Mouse (Mus musculus): ENCODE measurements at regions not wholly inside any gene's neighbourhood (a gene's known extent, or its start where the extent isn't known, plus 50 kb on each side); places are given as distances from the start of the nearest gene placed in this dataset.

DNA sequence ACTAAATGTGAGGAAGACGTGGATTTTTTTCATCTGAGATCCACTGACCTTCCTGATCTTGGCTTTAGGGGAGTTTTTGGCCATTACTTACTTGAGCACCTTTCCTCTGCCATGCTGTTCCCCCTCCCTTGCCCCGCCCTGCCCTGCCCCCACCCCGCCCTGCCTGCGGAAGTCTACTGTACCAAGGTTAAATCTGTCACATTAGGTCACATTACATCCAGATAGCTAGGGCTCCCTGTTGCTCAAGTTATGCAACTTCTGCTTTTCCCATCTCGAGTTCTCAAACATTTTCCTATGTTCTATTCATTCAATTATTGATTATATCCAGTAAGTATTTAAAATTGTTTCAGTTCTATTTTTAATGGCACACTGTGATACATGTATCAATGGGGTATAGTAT, 144.7 kb upstream of the Cnot2 start:
- in situ Hi-C loops (cut with MboI; ENCODE audit: unreplicated experiment in 2 of 2): no loop called here

DNA sequence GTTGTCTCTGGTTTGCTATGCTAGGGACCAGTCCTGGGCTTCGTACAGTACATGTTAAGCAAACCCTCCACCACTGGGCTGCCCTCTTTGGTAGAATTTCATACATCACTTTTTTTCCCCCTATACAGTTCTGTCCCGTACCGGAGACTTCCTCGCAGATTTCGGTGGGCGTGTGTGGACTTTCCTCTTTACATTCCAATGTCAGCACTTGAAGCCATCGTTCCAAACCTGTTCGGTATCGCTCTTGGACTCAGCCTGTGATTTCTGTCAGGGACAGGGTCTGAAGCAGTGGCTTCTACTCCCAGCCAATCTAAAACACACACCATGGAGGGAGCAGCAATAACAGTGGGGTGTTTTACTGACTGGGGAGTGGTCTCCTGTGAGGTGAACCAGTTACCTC, 140.7 kb upstream of the Cnot2 start:
- in situ Hi-C loops (cut with MboI; ENCODE audit: unreplicated experiment in 2 of 2): no loop called here

DNA sequence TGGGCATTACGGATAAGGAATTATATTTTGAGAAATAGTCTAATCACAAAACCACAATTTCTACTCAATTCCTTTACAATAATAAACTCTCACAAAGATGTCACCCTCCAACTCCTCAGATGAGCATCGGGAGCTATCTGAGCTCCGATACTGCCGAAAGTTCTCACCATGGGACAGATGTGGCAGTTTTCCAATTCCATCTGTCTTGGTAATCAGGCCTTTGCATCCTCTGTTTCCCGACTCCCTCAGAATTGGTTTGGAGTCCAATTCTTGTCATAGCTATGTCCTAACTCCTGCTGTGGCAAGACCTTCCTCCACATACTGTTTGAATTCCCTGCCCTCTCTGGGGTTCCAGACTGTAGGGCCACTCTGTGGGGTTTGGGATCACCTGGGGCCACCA, 138.3 kb upstream of the Cnot2 start:
- in situ Hi-C loops (cut with MboI; ENCODE audit: unreplicated experiment in 2 of 2): no loop called here

DNA sequence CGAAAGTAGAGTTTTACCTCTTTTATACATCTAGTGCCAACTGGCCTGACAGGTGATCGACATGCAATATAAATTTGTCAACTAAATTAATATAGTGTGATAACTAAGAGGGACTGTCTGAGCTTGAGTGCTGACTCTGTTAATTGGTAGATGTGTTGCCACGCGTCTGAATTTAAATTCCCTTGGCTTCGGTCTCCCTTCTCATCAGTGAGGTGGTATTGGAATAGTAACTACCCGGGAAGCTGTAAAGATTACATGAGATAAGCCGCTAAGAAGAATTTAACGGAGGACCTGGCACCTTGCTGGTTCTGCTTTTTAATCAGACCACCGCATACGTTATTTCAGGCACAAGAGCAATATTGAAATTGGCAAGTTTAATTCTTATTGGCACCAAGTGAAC, 136.7 kb upstream of the Cnot2 start:
- in situ Hi-C loops (cut with MboI; ENCODE audit: unreplicated experiment in 2 of 2): no loop called here

DNA sequence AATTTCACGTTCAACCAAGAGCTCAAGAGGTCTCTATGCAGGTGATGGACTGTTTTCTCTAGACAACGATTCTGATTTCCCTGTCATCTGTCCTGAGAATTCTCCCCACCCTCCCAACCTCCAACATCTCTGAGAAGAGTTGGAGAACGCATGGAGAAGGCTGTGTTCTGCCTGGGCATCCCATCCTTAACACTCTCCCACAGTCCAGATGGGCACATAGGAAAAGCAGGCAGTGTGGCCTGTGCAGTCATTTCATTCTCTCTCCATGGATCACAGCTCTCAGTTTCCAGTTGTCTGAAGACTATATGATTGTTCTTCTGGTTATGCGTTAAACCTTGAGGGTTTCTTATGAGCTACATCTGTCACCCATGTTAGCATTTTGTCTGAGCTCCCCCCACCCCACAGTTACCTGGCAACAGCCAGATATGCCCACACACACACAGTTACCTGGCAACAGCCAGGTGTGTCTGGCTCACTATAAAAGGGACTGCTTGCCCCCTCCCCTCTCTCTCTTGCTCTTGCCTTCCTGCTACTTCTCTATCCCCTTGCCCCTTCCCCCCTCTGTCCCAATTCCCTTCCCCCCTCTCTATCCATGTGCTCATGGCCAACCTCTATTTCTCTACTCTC, 135.8 kb upstream of the Cnot2 start:
- in situ Hi-C loops (cut with MboI; ENCODE audit: unreplicated experiment in 2 of 2): no loop called here

DNA sequence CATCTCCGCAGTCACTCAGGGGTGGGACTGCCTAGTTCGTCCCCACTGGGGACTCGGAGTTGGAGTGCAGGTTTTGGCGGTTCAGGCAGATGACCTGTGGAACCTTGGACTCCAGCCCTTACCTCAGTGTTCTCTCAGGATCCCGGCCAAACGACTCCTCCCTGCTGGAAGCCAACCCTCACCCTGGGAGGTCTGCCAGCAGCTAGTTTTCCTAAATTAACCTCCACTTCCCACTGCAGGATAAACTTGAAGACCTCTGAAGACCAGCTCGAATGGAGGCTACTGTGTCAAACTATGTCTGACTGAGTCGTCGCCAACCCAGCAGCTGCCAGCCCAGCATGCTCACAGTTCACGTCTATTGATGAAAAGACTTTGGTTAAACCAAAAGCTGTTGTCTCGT, 132.1 kb upstream of the Cnot2 start:
- in situ Hi-C loops (cut with MboI; ENCODE audit: unreplicated experiment in 2 of 2): no loop called here

DNA sequence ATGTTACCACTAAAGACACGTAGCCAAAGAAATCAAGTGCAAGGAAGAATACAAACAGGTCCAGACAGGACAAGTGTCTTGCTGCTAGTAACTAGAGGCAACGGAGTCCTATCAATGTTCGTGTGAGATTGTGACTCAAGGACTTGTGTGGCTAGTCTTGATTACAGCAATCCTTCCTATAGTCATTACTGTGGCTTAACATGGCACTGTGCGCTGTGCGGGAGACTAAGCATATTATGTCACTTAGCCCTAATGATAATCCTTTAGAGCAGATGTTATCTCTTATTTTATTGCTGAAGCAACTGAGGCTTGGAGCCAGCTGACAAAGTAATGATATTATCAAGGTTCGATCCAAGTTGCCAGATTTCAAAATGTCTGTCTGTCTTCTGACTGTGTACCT, 125.7 kb upstream of the Cnot2 start:
- in situ Hi-C loops (cut with MboI; ENCODE audit: unreplicated experiment in 2 of 2): no loop called here

DNA sequence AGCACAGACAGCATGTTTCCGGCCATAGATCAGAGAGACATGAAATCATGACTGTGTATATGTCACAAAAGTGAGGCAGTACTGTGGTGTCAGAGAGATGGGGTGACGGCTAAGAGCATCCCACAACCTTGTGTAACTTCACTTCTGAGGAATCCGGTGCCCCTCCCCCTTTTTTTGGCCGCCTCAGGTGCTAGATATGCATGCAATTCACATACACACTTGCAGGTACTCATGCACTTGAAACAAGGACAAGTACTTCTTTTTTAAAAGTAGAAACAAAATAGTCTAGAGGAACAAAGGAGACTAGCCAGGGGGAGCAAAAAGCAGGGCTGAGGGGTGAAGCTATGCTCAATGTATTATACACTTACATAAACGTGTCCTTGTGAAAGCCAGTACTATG, 120.0 kb upstream of the Cnot2 start:
- in situ Hi-C loops (cut with MboI; ENCODE audit: unreplicated experiment in 2 of 2): no loop called here

DNA sequence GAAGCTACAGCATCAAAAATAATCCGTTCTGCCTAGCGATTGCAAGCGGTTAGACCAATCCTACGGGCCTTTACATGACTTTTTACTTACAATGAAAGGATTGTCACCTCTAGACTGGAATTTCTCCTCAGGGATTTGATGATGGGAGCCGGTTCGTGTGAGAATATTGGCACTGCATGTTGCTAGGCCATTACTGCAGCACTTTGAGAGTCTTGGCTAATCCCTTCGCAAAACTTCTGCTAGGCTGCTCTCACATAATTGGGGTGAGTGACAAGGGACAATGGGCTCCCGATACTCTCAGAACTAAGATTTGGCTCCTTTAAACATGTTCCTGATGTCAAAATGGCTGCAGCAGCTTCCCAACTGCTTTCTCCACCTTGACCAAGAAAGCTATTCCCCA, 118.4 kb upstream of the Cnot2 start:
- in situ Hi-C loops (cut with MboI; ENCODE audit: unreplicated experiment in 2 of 2): no loop called here

DNA sequence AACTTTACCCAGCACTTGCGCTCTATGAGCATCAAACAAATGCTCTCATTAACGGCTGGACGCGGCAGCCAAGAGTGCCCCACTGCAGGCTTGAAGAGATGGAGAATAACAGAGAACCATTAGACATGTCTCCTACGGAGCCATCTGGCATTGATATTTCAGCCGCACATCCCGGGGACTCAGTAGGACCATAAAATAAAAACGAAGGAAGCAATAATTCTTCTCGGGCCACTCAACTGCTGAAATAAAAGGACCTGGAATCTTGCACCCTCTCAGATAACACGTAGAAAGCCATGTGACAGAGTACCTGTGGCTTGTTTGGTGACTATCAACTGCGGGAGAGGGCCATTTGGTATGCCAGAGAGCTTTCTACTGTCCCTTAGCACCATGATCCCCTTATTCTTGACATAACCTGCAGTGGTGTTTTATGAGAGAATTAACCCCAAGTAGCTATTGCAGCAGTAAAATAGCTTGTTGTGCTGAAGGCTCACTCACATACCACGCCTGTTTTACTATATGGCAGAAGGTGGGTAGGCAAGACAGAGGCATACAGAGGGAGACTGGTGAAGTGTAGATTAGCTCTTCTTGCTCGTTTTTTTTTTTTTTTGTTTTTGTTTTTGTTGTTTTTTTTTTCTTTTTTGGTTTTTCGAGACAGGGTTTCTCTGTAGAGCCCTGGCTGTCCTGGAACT, 116.5 kb upstream of the Cnot2 start:
- in situ Hi-C loops (cut with MboI; ENCODE audit: unreplicated experiment in 2 of 2): no loop called here

DNA sequence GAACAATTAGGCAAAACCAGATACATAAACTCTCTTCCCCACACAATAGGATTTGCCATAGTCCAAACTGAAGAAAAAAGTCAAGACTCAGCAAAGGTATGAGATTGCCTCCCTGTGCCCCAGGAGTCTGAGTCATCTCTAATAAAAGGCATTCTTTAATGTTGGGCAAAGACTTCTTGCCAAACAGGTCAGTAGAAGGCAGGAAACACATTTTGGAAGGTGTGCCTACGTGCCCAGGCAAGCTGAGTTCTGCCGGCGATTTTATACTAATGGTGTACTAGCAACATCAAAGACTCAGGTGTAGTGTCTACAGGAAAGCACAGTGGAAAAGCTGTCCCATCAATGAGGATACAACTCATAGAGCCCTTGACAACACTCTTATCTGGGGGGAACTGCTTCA, 112.5 kb upstream of the Cnot2 start:
- in situ Hi-C loops (cut with MboI; ENCODE audit: unreplicated experiment in 2 of 2): no loop called here

DNA sequence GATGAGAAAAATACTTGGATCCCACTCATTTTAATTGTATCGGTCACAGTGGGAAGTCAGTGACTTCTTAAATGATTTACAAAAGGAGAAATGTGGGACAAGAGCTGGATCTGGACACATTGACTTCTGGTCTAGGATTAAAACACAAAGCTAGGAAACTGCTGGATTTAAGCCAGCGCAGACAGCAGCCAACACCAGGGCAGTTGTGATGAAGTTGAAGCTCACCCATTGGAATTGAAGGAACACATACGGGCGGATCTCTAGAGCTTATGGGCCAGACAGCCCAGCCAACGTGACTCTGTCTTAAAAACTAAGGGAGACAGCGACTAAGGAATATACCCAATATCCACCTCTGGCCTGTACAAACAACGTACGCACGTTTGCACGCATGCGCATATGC, 105.4 kb upstream of the Cnot2 start:
- in situ Hi-C loops (cut with MboI; ENCODE audit: unreplicated experiment in 2 of 2): no loop called here

DNA sequence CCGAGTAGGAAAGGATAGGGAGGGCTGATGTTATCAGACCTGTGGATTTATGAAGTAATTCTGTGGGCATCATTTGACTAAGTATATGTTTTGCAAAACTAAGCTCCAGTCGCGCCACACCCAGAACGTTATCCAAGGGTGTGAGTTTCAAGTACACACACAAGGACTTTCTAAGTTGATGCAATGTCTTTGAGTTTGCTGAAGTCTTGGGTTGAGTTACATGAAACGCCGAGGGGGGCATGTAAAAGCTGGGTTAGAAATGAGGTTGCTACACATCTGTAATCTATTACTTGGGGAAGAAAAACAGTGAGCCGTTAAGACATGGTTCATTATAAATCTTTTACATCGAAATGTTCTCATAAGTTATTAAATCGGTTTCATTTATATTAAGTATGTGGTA, 102.1 kb upstream of the Cnot2 start:
- in situ Hi-C loops (cut with MboI; ENCODE audit: unreplicated experiment in 2 of 2): no loop called here

DNA sequence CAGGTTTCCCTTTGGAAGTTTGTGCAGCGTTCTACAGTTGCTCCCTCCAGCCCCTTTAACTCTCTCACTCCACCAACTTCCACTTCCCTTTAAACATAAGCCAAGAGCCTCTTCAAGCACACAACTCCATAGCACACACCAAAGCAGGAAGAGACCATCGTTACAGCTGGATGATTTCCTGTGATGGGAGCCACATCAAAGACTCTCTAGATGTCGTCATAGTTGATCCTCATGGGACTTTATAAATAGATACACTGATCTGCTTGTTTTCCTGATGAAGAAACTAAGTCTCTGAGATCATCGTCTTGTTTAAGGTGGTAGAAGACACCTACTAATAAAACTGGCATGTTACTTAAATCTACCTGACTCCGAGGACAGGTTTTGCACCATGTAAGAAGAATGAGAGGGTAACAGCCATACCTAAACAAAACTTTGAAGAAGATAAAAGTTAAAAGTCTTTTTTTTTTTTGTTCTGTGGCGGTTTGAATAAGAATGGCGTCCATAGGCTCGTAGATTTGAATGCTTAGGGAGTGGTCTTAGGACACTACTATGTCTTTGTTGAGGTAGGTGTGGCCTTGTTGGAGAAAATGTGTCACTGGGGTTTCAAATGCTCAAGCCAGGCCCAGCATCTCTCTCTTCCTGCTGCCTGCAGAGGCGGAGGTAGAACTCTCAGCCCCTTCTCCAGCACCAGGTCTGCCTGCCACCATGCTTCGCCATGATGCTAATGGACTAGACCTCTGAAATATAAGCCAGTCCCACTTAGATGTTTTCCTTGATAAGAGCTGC, 97.8 kb upstream of the Cnot2 start:
- in situ Hi-C loops (cut with MboI; ENCODE audit: unreplicated experiment in 2 of 2): loop anchor here in 1 of 2 experiments (5.0 to 10.0 kb wide), 4 partner anchors 68 to 204 kb away; partner anchors contain the start of gene Kcnmb4

DNA sequence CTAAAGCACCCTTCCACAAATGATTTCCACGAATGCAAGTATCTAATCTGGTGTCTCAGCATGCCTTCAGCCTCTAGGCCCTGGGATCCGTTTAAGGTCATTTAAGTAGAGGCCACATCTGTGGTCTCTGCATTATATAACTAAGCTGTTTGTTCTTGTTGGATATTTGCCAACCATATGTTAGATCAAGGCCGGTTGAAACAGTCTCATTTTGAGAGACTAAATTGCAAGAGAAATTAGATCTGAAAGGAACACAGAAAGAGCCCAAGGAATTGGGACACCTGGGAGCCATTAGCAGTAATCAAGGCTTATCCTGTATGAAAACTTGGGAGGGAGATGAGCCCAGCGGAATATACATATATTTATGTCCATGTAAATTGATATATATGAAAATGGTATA, 96.6 kb upstream of the Cnot2 start:
- in situ Hi-C loops (cut with MboI; ENCODE audit: unreplicated experiment in 2 of 2): loop anchor here in 1 of 2 experiments (5.0 to 10.0 kb wide), 4 partner anchors 69 to 203 kb away; partner anchors contain the start of gene Kcnmb4

DNA sequence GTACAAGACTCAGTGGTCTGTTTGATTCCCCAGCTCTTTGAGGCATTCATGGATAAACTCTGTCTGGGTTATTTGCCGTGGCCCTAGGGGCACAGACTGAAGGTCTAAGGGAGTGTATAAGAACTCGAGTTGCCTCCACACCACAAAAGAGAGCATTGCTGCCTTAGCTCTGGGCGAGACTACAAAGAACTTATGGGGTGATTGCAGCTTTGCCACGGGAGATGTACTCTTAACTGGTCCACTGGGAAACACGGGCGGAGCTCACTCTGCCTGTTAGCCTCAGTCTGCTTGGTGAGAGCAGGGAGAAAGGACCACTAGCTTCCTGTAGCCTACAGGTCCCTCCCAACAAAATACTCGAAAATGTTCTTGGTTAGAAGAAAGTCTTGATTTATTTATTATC, 93.9 kb upstream of the Cnot2 start:
- in situ Hi-C loops (cut with MboI; ENCODE audit: unreplicated experiment in 2 of 2): loop anchor here in 1 of 2 experiments (5.0 to 10.0 kb wide), 4 partner anchors 72 to 200 kb away; partner anchors contain the start of gene Kcnmb4

DNA sequence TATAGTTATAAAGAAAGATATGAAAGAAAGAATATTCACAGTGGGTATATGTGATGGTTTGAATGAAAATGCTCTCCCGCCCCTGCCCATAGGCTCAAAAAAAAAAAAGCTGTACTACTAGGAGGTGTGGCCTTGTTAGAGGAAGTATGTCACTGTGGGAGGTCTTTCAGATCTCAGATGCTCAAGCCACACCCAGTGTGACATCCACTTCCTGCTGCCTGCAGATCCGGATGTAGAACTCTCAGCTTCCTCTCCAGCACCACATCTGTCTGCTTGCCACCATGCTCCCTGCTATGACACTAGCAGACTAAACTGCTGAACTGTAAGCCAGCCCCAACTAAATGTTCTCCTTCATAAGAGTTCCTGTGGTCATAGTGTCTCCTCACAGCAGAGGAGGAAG, 93.0 kb upstream of the Cnot2 start:
- in situ Hi-C loops (cut with MboI; ENCODE audit: unreplicated experiment in 2 of 2): loop anchor here in 1 of 2 experiments (10.0 kb wide), 1 partner anchor 200 kb away; the partner anchor contains the start of gene Kcnmb4

DNA sequence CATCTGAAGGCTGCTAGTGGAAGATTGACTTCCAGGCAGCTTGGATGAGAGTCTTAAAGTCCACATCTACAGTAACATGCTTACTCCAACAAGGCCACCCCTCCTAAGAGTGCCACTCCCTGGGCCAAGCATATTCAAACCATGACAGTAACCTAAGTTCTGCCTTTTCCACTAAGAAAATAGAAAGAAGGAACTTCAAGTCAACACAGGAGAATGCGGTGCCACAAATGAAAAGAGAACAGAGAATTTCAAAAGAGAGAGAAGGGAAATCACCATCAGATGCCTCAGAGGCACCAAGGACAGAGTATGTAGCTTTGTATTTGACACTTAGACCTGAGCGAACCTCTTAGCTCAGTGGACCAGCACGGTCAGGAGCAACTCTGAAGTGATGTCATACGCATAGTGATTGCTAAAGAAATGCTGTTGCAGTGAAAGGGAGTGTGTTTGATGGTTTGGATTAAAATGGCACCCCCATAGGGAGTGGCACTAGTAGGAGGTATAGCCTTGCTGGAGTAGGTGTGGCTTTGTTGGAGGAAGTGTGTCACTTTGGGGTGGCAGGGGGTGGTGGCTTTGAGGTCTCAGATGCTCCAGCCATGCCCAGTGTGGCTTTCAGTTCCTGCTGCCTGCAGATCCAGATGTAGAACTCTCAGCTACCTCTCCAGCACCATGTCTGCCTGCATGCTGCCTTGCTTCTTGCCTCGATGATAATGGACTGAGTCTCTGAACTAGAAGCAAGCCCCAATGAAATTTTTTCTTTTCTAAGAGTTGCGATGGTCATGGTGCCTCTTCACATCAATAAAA, 77.1 kb upstream of the Cnot2 start:
- in situ Hi-C loops (cut with MboI; ENCODE audit: unreplicated experiment in 2 of 2): no loop called here

DNA sequence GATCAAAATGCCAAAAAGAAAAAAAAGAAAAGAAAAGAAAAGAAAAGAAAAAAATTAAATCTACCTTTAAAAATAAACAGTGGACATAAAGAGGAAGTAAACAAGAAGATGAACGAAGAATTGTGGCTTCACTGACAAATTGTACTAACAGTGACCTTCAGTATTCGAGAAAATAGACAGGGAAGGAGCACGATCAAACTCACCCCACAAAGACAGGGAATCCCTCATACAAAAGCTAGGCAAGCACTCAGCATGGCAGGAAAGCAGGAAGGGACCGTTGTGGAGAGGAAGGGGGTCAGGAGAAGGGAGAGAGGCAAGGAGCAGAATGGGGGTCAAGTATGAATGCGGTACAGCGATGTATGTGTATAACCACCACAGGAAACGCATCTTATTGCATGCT, 74.6 kb upstream of the Cnot2 start:
- in situ Hi-C loops (cut with MboI; ENCODE audit: unreplicated experiment in 2 of 2): no loop called here

DNA sequence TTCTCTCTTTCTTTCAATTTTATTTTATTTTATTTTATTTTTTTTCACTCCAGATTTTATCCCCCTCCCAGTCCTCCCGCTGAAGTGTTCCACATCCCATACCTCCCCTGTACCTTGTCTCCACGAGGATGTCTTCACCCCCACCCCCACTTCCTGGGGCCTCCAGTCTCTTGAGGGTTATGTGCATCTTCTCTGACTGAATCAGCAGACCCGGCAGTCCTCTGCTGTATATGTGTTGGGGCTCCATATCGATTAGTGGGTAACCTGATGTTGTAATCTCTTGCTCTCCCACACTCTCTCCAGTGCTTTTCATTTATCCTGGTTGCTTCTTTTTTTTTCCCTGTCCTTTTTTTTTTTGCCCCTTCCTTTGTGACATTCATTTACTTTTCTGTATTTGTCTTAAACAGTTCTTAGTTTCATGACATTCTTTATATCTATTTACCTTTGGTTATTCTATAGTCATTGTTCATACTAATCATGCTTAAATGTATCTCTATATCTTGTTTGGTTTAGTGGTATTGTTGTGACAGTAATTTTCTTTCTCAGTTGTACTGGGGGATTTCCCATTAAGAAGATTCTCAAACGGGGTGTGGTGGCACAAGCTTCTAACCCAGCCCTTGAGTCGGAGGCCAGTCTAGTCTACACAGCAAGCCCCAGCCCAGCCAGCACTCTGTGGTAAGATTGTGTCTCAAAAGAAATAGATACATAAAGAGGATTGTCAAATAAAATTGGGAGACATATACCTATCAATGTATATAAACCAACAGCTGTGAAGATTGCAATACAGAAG, 73.9 kb upstream of the Cnot2 start:
- in situ Hi-C loops (cut with MboI; ENCODE audit: unreplicated experiment in 2 of 2): no loop called here
